8 mouse cellular contexts compared by ENCODE assay signal in the genomic region with DNA sequence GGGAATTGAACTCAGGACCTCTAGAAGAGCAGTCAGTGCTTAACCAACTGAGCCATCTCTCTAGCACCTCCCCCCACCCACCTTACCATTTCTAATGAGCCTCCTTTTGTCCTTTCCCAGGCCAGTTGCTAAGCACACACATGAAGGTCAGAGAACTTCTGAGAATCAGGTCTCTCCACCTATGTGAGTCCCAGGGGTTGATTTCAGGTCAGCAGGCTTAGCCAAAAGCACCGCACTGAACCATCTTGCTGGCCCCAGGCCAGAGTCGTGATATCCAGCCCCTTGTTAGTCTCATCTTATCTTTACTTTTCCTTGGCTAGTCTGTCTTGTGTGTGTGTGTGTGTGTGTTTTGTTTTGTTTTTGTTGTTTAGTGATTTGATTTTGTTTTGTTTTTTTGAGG. TPM values are rescaled to one million over a fixed set of nuclear protein-coding genes. Genes with fewer than 3 reads are reported as not detected.
A peak's percentile ranks its signal among the peaks of the same experiment; 100 is the strongest.
DNase-seq lines count a peak whose midpoint lies in the region; ATAC-seq lines count a peak whose summit lies in the region.

No protein-coding gene starts in this region.

- 25% methylated on average over 2 of the region's 2 CpGs for WGBS in stomach, embryonic 16.5 days

- peaks cover 4% of the 10 kb centered on the region; the same call in 1 of the 2 replicates for H3K36me3 ChIP-seq in stomach, embryonic 16.5 days (ENCODE audit: control insufficient read depth, insufficient read depth, low read length)

- H3K27me3 ChIP-seq in stomach, embryonic 16.5 days (ENCODE audit: control insufficient read depth, insufficient read depth, low read length), result no peaks in the 10 kb centered on the region

- no peak overlapping the region; the same call in 1 of the 2 replicates for H3K9ac ChIP-seq in stomach, embryonic 16.5 days (ENCODE audit: low read length)

- DNase-seq in cerebellum, adult 9-10 months, result peak; percentile 61
- DNase-seq in cerebellum, postnatal 36 days, result no peak
- peak; percentile 43 for DNase-seq in retina, postnatal 1 day
- DNase-seq in retina, embryonic 14.5 days (ENCODE audit: low spot score), result no peak
- peak; percentile 43 for DNase-seq in liver
- DNase-seq in spleen, postnatal 14 days (ENCODE audit: low spot score in 2 of 2), result no peak
- no peak for DNase-seq in ovary, adult 18-20 months (ENCODE audit: low spot score)

- H3K27ac ChIP-seq in stomach, embryonic 16.5 days (ENCODE audit: low read length), result peak overlapping the region; percentile 95

- no peak overlapping the region for H3K4me3 ChIP-seq in stomach, embryonic 16.5 days (replicated peaks; ENCODE audit: low read length)

- H3K4me2 ChIP-seq in stomach, embryonic 16.5 days (ENCODE audit: low read depth, low read length), result no peak overlapping the region

- no peaks in the 10 kb centered on the region for H3K9me3 ChIP-seq in stomach, embryonic 16.5 days (replicated peaks; ENCODE audit: control insufficient read depth, low read length)

- no peak for ATAC-seq in stomach, embryonic 16.5 days (ENCODE audit: insufficient read depth, low FRiP score)

- peaks cover 27% of the 10 kb centered on the region for H3K4me1 ChIP-seq in stomach, embryonic 16.5 days (ENCODE audit: control insufficient read depth, insufficient read depth, low read length)

RNA-seq across cellular contexts. Expression of a gene that starts 1.6 kb away (rescaled TPM):
- 161 and 169 TPM in 2 replicates for polyA plus RNA-seq in stomach, embryonic 16.5 days (2015; fragmentation: Nextera tagmentation; extraction: Ambion mirVana)

RNA-seq across cellular contexts. Expression of a gene that starts 17.7 kb away (rescaled TPM):
- 15.9 and 17.2 TPM in 2 replicates for polyA plus RNA-seq in stomach, embryonic 16.5 days (2015; fragmentation: Nextera tagmentation; extraction: Ambion mirVana)

Comparison
In these comparisons a context has a peak if more than half of its experiments do, and no peak if none do; other contexts are left out.
1. DNase-seq: peak in cerebellum, adult 9-10 months (single experiment), retina, postnatal 1 day (single experiment) and liver (single experiment); none in cerebellum, postnatal 36 days (0 of 2), retina, embryonic 14.5 days (single experiment), spleen, postnatal 14 days (0 of 2) and ovary, adult 18-20 months (single experiment).